Mouse (Mus musculus) adipocyte (in vitro differentiated cells): ENCODE data around the gene Nhlh1.

Source experiments
- DNase-seq: peaks from one replicate; pipeline ENCODE4 v3.0.0-alpha.2; 2016; ENCODE audit warnings: low spot score

Nhlh1 gene

GRCm38 (mm10) chr1:172016660-172017516, 40.5 kb downstream of the Nhlh1 start:
- no peak for DNase-seq

- DNase-seq: no peak
Observed at GRCm38 (mm10) chr1:172016031-172016430, 41.3 kb downstream of the Nhlh1 start.

GRCm38 (mm10) chr1:172015312-172015939, 41.9 kb downstream of the Nhlh1 start:
- no peak for DNase-seq

GRCm38 (mm10) chr1:172014771-172015170, 42.6 kb downstream of the Nhlh1 start:
- DNase-seq: no peak

GRCm38 (mm10) chr1:172012030-172012429, 45.3 kb downstream of the Nhlh1 start:
- DNase-seq: peak; percentile 73

GRCm38 (mm10) chr1:172010042-172010824, 47.1 kb downstream of the Nhlh1 start:
- no peak for DNase-seq

- no peak for DNase-seq
Observed at GRCm38 (mm10) chr1:172009406-172009805, 48.0 kb downstream of the Nhlh1 start.

- DNase-seq: no peak
Observed at GRCm38 (mm10) chr1:172008351-172008750, 49.0 kb downstream of the Nhlh1 start.

GRCm38 (mm10) chr1:172007761-172008160, 49.6 kb downstream of the Nhlh1 start:
- no peak for DNase-seq
